8 mouse cellular contexts compared by ENCODE assay signal in the genomic region with DNA sequence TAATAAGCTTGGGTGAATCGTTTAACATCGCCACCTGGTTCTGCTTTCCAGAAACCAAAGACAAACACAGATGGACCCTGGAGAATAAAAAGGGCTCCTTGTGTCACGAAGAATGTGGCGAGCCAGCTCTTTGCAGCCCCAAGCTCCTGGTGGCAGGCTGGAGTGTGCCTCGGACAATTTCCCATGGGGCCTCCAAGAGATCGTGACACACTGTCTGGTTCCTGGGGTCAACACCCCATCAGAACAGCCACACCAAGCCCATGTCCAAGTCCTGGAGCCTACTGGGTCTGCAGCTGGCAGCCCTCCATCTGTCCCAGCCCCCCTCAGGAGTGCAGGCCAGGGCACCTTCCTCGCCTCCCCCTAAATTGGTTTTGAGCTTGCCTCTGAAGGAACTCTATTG. TPM values are rescaled to one million over a fixed set of nuclear protein-coding genes. Genes with fewer than 3 reads are reported as not detected.
A peak's percentile ranks its signal among the peaks of the same experiment; 100 is the strongest.
DNase-seq lines count a peak whose midpoint lies in the region; ATAC-seq and TF ChIP-seq lines count a peak whose summit lies in the region.

No protein-coding gene starts in this region.

- peak overlapping the region; percentile 91 for H3K27ac ChIP-seq in kidney, adult 2 months (ENCODE audit: insufficient read depth, low read depth, low read length)
- H3K27ac ChIP-seq in bone marrow, adult 2 months (ENCODE audit: control insufficient read depth, insufficient read depth, low read depth, low read length, poor library complexity): peak overlapping the region; percentile 68
- peak overlapping the region; percentile 81 for H3K27ac ChIP-seq in limb, embryonic 14.5 days (replicated peaks; ENCODE audit: low read depth, low read length)

- DNase-seq in kidney, adult 2 months: no peak
- DNase-seq in kidney, postnatal 14 days: no peak
- peak; percentile 16 for DNase-seq in limb, embryonic 14.5 days (ENCODE audit: low spot score)
- DNase-seq in urinary bladder, postnatal 25 days (ENCODE audit: low spot score): no peak
- DNase-seq in urinary bladder, postnatal 10 days (ENCODE audit: low spot score): no peak

- peaks cover 7% of the 10 kb centered on the region; the same call in 1 of the 2 replicates for H3K4me1 ChIP-seq in kidney, adult 2 months (ENCODE audit: control insufficient read depth, insufficient read depth, low read length)
- H3K4me1 ChIP-seq in bone marrow, adult 2 months (ENCODE audit: control insufficient read depth, insufficient read depth, low read length): peaks cover 2% of the 10 kb centered on the region
- H3K4me1 ChIP-seq in limb, embryonic 14.5 days (ENCODE audit: control insufficient read depth, insufficient read depth, low read length): peaks cover 17% of the 10 kb centered on the region; the same call in 1 of the 2 replicates

- H3K4me2 ChIP-seq in limb, embryonic 14.5 days (replicated peaks; ENCODE audit: low read depth, low read length, severe bottlenecking): peak overlapping the region; percentile 86
- peak overlapping the region; percentile 90 for H3K4me2 ChIP-seq in myocyte (ENCODE audit: low read depth)

- H3K4me3 ChIP-seq in kidney, adult 2 months (ENCODE audit: insufficient read depth, low read depth, low read length): peak overlapping the region; percentile 73
- H3K4me3 ChIP-seq in bone marrow, adult 2 months (replicated peaks; ENCODE audit: control insufficient read depth, low read depth, low read length): peak overlapping the region; percentile 72
- peak overlapping the region; percentile 64 for H3K4me3 ChIP-seq in limb, embryonic 14.5 days (replicated peaks; ENCODE audit: low read length)
- peak overlapping the region; percentile 46 for H3K4me3 ChIP-seq in myocyte

- no peak for TF ChIP-seq POLR2A in kidney, adult 2 months (IDR thresholded peaks at IDR 0.05; ENCODE audit: low read depth, low read length)
- no peak for TF ChIP-seq POLR2A in bone marrow, adult 2 months (IDR thresholded peaks at IDR 0.05; ENCODE audit: borderline replicate concordance, control insufficient read depth, low read depth, low read length)
- TF ChIP-seq POLR2A in limb, embryonic 14.5 days (IDR thresholded peaks at IDR 0.05; ENCODE audit: borderline replicate concordance, extremely low read depth, insufficient read depth, insufficient read length): no peak
- no peak for TF ChIP-seq POLR2A in myocyte (IDR thresholded peaks at IDR 0.05; ENCODE audit: insufficient read length, low read depth)

- peak overlapping the region; percentile 48 for H3ac ChIP-seq in myocyte (ENCODE audit: control insufficient read depth, insufficient read length)

- no peak for TF ChIP-seq CTCF in kidney, adult 2 months (conservative IDR thresholded peaks at IDR 0.05; ENCODE audit: insufficient read depth, insufficient read length, low read depth, low read length)
- TF ChIP-seq CTCF in bone marrow, adult 2 months (IDR thresholded peaks at IDR 0.05; ENCODE audit: control insufficient read depth, insufficient read depth, low read length): no peak

- H3K9ac ChIP-seq in limb, embryonic 14.5 days (ENCODE audit: low read depth, low read length, severe bottlenecking): peak overlapping the region; percentile 67

- no peaks in the 10 kb centered on the region for H3K36me3 ChIP-seq in kidney, adult 2 months (ENCODE audit: control insufficient read depth, insufficient read depth, low read length)
- H3K36me3 ChIP-seq in limb, embryonic 14.5 days (ENCODE audit: control insufficient read depth, insufficient read depth, low read length): 0 out of 2 replicates have a peak, but pooled peaks cover 4% of the 10 kb centered on the region
- no peaks in the 10 kb centered on the region for H3K36me3 ChIP-seq in myocyte (ENCODE audit: control insufficient read depth, insufficient read depth)

- 5% methylated on average over 7 of the region's 7 CpGs for WGBS in kidney, adult 2 months
- WGBS in bone marrow, adult 2 months: 8% methylated on average over 7 of the region's 7 CpGs
- 18% methylated on average over 7 of the region's 7 CpGs for WGBS in limb, embryonic 14.5 days

- ATAC-seq in erythroid progenitor cell, adult 5-6 weeks (replicated peaks; ENCODE audit: low FRiP score, poor library complexity, severe bottlenecking): peak; percentile 5
- peak; percentile 7; the same call in 1 of the 2 replicates for ATAC-seq in limb, embryonic 14.5 days (ENCODE audit: low FRiP score, low read depth)

- no peaks in the 10 kb centered on the region for H3K79me2 ChIP-seq in myocyte (ENCODE audit: control insufficient read depth, insufficient read depth)

- no peaks in the 10 kb centered on the region for H3K27me3 ChIP-seq in kidney, adult 2 months (replicated peaks; ENCODE audit: control insufficient read depth, insufficient read depth, low read length)
- H3K27me3 ChIP-seq in limb, embryonic 14.5 days (ENCODE audit: control insufficient read depth, insufficient read depth, low read length): no peaks in the 10 kb centered on the region
- no peaks in the 10 kb centered on the region for H3K27me3 ChIP-seq in myocyte (ENCODE audit: control insufficient read depth, insufficient read depth, insufficient read length)

- no peaks in the 10 kb centered on the region for H3K9me3 ChIP-seq in limb, embryonic 14.5 days (ENCODE audit: control insufficient read depth, low read length)

TF ChIP-seq in myocyte, 11 proteins besides CTCF, POLR2A, EP300 and RAD21:
- TF ChIP-seq CEBPB (IDR thresholded peaks at IDR 0.05; ENCODE audit: insufficient read depth, poor library complexity, severe bottlenecking) (no peak), REST (IDR thresholded peaks at IDR 0.05; ENCODE audit: insufficient read depth, insufficient read length) (no peak), SRF (IDR thresholded peaks at IDR 0.05; ENCODE audit: control insufficient read depth, insufficient read length, low read depth) (no peak), E2F4 (IDR thresholded peaks at IDR 0.05; ENCODE audit: insufficient read depth) (no peak), USF1 (IDR thresholded peaks at IDR 0.05; ENCODE audit: low read depth) (no peak), MAX (IDR thresholded peaks at IDR 0.05; ENCODE audit: low read depth) (no peak)

RNA-seq across cellular contexts. Expression of a gene that starts 0.5 kb away (rescaled TPM):
- 11.6 and 12.6 TPM in 2 replicates for polyA plus RNA-seq in kidney, adult 2 months (2012; rRNA removed)
- polyA plus RNA-seq in bone marrow, adult 2 months (2011; ENCODE audit: insufficient read depth, insufficient read length, low replicate concordance, missing spikeins): 0.88 and 3.2 TPM in 2 replicates
- 4.2 TPM in 1 of 2 replicates, not detected in the other for total RNA-seq in erythroid progenitor cell, adult 5-6 weeks (2015; ENCODE audit: low replicate concordance)
- 0.51 TPM in 1 of 2 replicates, not detected in the other for total RNA-seq in erythroid progenitor cell, adult 5-6 weeks (2017; ENCODE audit: low replicate concordance)
- 10.6 and 11.7 TPM in 2 replicates for polyA plus RNA-seq in limb, embryonic 14.5 days (2012; rRNA removed)
- polyA plus RNA-seq in limb, embryonic 14.5 days (2014; fragmentation: Nextera tagmentation; extraction: Ambion mirVana): 5.1 and 6.7 TPM in 2 replicates
- 9.6 TPM for polyA plus RNA-seq in myocyte (2012; fragmentation: generic; extraction: Trizol)
